Mouse (Mus musculus) liver, postnatal 0 days (tissue): ENCODE measurements at regions not wholly inside any gene's neighbourhood (a gene's known extent, or its start where the extent isn't known, plus 50 kb on each side); places are given as distances from the start of the nearest gene placed in this dataset.

Source experiments
- CTCF ChIP-seq: sonication (generic); IDR thresholded peaks from 2 replicates; pipeline ENCODE4 v1.5.1; 2016; ENCODE audit warnings: antibody characterized with exemption, low read depth
- EP300 ChIP-seq: IDR thresholded peaks from 2 replicates; pipeline ENCODE4 v1.6.1; 2016; ENCODE audit warnings: antibody characterized with exemption, low read depth, mild to moderate bottlenecking

- TF ChIP-seq CTCF (no peak), EP300 (no peak)
Measured at GRCm38 (mm10) chr17:47189770-47190169, 178.9 kb upstream of the Mrps10 start.
